Mouse (Mus musculus): ENCODE data around the gene Jmjd8.

Jmjd8 gene

GRCm38 (mm10) chr17:25877741-25878610, 49.3 kb downstream of the Jmjd8 start:
- DNase-seq (ENCODE audit: low spot score in 2 of 2): no peak

DNA sequence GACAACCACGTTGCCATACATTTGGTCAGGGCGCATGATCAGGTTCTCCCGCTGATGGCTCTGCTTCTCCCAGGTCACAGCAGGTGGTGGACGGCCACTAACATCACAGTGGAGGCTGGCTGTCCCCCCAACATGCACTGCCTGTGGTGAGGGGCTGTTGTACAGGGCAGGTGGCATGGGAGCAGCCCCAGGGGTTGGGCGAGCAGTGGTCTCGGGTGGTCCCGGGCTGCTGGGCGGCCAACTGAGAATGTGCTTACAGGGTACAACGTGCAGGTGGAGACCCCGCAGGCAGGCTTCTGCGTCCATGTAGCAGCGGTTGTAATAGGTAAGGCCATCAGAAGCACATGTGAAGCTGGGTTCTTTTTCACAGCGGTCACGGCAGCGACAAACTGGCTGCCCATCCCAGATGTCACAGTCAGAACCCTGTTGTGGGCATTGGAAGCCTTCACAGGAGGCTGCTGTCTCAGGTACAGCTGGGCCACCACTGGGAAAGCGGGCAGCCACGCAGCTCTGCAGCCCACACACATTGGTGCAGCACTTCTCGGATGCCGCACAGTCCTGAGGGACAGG, 50.0 kb downstream of the Jmjd8 start:
- no peak for DNase-seq (ENCODE audit: low spot score in 2 of 2)

GRCm38 (mm10) chr17:25879261-25879660, 50.6 kb downstream of the Jmjd8 start:
- DNase-seq (ENCODE audit: low spot score in 2 of 2): no peak

DNA sequence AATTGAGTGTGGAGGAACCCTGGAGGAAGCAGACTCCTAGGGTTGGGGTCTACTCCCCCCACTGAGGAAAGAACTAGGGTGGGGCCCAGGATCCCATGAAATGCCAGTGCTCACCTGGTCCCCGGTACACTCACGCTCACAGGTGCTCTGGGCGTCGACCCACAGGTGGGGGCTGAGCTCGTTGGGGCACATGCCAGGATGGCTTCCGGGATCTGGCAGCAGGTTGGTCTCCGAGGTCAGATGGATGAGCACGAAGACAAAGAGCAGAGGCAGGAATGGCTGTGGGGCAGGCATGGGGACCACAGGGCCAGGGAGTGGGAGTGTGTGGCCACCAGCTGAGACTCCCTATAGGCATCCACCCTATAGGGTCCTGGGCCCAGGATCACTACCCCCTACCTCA, 51.1 kb downstream of the Jmjd8 start:
- no peak for DNase-seq (ENCODE audit: low spot score in 2 of 2)

- DNase-seq (ENCODE audit: low spot score in 2 of 2): no peak
Measured at GRCm38 (mm10) chr17:25880196-25880910, 51.7 kb downstream of the Jmjd8 start, which contains the start of gene Wfikkn1. Gene Wfikkn1, minus strand, starts transcription at chr17:25880858.

DNA sequence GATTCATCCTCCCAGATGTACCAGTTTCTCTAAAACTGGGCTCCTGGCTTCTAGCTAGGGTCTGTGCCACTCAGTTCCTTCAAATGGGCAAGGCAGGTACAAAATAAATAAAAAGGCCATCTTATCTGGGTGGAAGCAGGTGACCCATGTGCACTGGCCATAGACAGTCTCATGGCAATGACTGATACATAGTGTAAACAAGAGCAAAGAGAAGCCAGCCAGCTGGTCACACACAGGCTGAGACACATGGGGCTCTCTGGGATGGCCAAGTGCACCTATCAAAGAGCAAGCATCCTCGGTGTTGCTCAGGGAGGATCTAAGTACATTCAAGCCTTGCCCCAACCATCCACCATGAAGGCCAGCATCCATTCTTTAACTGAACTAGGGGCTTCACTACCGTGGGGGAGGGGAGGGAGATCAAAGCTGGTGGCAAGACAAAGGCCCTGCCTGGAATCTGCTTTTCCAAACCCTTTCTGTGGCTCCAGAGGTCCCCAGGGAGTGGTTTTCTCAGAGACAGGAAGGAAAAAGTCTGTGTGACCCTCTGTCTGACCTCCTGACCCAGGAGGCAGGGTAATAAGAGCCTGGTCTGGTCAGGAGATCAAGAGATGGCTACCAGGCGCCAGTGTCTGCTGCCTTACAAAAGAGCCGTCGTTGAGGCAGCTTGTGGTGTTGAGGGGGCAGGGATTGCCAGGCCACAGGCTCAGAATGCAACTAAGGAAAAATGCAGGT, 52.4 kb downstream of the Jmjd8 start:
- DNase-seq (ENCODE audit: low spot score in 2 of 2): no peak

All from urinary bladder, postnatal 4 days (tissue).